Mouse (Mus musculus) midbrain, embryonic 12.5 days (tissue): ENCODE measurements around the gene Meis1. TPM values are rescaled to one million over a fixed set of nuclear protein-coding genes. Genes with fewer than 3 reads are reported as not detected.

Source experiments
- ATAC-seq: fragments of 200-750 bp; cut with Nextera tagmentation; 2 replicates; pipeline ENCODE4 v1.8.0; 2017; ENCODE audit warnings: low read depth, moderate TSS enrichment, moderate library complexity; ENCODE audit not compliant: low FRiP score
- H3K27ac ChIP-seq: fragments of 300-500 bp; sonication (generic); replicated peaks from 2 replicates; pipeline ENCODE4 v1.5.1; 2016; ENCODE audit warnings: mild to moderate bottlenecking
- H3K27me3 ChIP-seq: fragments of 300-500 bp; sonication (generic); 2 replicates; pipeline ENCODE4 v1.6.1; 2016; ENCODE audit warnings: mild to moderate bottlenecking
- H3K36me3 ChIP-seq: fragments of 300-500 bp; sonication (generic); 2 replicates; pipeline ENCODE4 v1.6.1; 2016
- H3K4me1 ChIP-seq: fragments of 300-500 bp; sonication (generic); 2 replicates; pipeline ENCODE4 v1.6.1; 2016
- H3K4me2 ChIP-seq: fragments of 300-500 bp; sonication (generic); replicated peaks from 2 replicates; pipeline ENCODE4 v1.6.1; 2016; ENCODE audit warnings: mild to moderate bottlenecking, moderate library complexity
- H3K4me3 ChIP-seq: fragments of 300-500 bp; sonication (generic); 2 replicates; pipeline ENCODE4 v1.5.1; 2016; ENCODE audit warnings: mild to moderate bottlenecking
- H3K9ac ChIP-seq: fragments of 300-500 bp; sonication (generic); replicated peaks from 2 replicates; pipeline ENCODE4 v1.6.1; 2016; ENCODE audit warnings: mild to moderate bottlenecking, moderate library complexity
- H3K9me3 ChIP-seq: fragments of 300-500 bp; sonication (generic); 2 replicates; pipeline ENCODE4 v1.6.1; 2016; ENCODE audit warnings: mild to moderate bottlenecking
- WGBS: fragments of 180-500 bp; shearing (Covaris S2); methylation state at CpG from one replicate; pipeline ENCODE4 v1.1.7; 2016; 5-methylcytosine and 5-hydroxymethylcytosine counted together
- polyA plus RNA-seq: library from polyadenylated mRNA; unstranded; fragments of >200 nt; fragmentation: Nextera tagmentation; extraction: Ambion mirVana; gene quantifications from 2 replicates; pipeline ENCODE4 v1.2.1, GENCODE M21; 2016

Meis1 gene
- polyA plus RNA-seq, 1 experiment from 2014 or later, result 44.8 TPM

DNA sequence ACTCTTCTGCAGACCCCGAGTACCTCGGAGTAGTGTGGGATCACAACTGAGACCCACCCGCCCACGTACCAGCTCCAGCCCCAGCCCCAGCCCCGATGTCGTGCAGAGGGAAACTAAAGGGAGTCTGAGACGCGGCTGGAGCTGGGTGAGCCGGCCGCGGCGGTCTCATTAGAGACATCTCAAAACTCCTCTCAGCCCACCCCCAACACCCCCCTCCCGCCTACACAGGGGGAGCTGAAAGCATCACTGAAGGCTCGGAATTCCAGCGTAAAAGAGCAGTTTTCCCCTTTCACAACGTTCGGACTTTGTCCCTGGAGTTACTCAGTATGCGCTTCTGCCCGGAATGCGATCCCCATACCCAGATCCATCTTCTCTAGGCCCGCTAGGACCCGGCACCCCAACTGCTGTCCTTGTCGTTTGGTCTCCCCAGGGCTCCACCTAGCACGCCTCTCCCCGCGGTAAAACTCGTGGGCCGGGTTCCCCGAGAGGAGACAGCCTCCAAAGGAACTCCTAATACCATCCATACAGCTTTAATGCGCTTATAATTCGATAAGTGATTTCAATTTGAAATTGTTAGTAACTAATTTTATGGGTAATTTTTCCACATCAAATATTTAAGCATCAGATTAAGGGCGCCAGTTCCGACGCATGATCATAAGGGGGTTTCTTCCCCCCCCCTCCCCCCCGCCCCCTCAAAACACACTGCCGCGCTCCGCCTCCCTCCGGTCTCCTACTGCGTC lies 141.7 kb downstream of the Meis1 start:
- H3K4me1 ChIP-seq, result peaks cover 58% of the 10 kb centered on the region
- H3K27ac ChIP-seq, result peak overlapping the region; percentile 92; the same call in 1 of the 2 replicates
- H3K9ac ChIP-seq, result peak overlapping the region; percentile 57; the same call in 1 of the 2 replicates
- peak; percentile 41 for ATAC-seq
- H3K36me3 ChIP-seq, result no peaks in the 10 kb centered on the region
- H3K9me3 ChIP-seq, result no peaks in the 10 kb centered on the region
- H3K4me2 ChIP-seq, result peak overlapping the region; percentile 71
- peaks cover 37% of the 10 kb centered on the region for H3K27me3 ChIP-seq
- under 1% methylated on average over 37 of the region's 40 CpGs for WGBS
- H3K4me3 ChIP-seq, result peak overlapping the region; percentile 44

DNA sequence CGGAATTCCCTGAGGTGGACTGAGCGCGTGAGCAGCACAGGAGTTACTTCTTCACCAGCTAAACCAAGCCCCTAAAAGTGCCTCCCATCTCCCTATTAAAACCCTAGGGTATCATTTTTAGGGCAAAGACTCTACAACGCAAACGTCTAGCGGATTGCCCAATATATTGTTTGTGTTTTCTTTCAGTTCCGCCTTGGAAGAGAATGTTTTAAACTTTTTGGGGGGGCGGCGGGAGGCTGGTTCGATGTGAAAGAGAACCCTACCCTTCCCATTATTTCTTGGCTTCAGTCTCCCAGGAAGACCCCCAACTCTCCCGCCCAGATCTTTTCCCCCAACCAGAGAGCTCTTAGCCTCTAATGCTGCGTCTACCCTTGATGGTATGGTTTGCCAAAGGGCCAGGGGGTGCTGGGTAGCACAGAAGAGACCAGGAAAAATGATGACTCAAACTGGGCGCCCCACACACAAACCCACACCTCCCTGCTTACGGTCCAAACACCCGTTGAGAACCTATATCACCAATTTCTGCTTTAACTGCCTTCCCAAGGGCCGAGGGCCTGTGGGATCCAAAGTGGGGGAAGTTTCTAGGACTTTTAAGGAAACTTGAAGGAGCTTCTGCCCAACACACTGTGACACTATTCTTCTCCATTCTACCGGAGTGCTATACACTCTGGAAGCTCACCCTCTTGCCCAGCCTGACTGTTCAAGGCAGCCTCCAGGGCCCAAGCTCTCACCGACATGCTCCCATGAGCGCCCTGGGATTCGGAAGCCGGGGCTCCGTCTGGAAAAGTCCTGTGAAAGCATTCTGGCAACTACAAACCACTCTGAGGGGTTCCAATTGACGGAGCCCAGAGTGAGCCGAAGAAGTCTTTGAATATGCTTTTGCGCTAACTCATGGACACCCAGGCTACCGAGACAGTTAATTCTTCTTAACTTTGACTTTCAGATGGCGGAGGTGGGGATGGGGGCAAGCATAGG lies 142.6 kb downstream of the Meis1 start:
- 2% methylated on average over 27 of the region's 27 CpGs for WGBS
- no peak for ATAC-seq

DNA sequence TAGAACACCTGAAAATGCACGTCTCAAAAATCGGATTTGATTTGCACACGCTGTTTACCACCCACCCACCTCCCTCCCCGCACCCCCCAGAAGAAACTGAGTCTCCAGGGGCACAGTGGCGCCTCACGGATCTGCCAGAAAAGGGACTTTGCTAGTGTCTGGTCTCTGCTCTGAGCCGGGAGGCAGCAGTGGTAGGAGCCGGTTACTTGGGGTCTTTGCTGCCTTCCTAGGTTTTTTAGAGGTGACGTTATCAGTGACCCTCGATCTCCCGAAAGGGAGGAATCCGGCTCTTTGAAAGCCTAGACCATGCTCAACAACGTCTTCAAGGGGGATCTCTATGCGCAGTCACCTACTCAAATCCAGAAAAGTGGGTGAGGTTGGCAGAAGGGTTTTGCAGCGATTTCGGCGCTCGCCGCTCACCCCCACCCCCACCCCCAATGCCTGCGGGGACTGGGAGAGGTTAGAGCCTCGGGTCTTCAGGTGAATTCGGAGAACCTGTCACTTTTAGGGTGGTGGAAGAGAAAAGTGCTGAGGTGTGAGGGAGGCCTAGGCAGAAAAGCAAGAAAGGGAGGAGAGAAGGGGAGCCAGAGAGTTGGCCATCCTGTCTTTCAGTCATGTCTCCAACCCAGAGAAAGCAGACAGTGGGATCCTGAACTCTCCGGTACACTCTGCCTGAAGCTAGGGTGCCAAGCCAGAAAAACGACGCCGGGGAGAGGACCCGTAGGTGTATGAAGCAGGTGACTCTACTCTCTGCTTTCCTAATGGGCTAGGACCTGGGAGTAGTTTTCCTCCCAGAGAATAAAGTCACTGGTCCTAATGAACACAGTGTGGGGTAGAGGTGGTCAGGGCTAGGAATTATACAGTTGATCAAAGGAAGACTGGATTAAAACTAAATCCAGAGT lies 143.5 kb downstream of the Meis1 start:
- Histone ChIP-seq H3K4me1 (peaks cover 57% of the 10 kb centered on the region), H3K27me3 (peaks cover 52% of the 10 kb centered on the region), H3K27ac (no peak overlapping the region), H3K9ac (0 out of 2 replicates have a peak overlapping the region, but pooled peaks have one; percentile 1), H3K36me3 (no peaks in the 10 kb centered on the region), H3K9me3 (no peaks in the 10 kb centered on the region), H3K4me3 (peak overlapping the region; percentile 6), H3K4me2 (peak overlapping the region; percentile 38)
- WGBS, result under 1% methylated on average over 27 of the region's 27 CpGs
- no peak for ATAC-seq

More for the DNA sequence above, 142.6 kb downstream of the Meis1 start:
- Histone ChIP-seq H3K4me3 (peak overlapping the region; percentile 44), H3K27me3 (peaks cover 45% of the 10 kb centered on the region), H3K4me2 (peak overlapping the region; percentile 71), H3K9me3 (no peaks in the 10 kb centered on the region), H3K27ac (no peak overlapping the region), H3K36me3 (no peaks in the 10 kb centered on the region), H3K9ac (peak overlapping the region; percentile 57; the same call in 1 of the 2 replicates), H3K4me1 (peaks cover 58% of the 10 kb centered on the region)

DNA sequence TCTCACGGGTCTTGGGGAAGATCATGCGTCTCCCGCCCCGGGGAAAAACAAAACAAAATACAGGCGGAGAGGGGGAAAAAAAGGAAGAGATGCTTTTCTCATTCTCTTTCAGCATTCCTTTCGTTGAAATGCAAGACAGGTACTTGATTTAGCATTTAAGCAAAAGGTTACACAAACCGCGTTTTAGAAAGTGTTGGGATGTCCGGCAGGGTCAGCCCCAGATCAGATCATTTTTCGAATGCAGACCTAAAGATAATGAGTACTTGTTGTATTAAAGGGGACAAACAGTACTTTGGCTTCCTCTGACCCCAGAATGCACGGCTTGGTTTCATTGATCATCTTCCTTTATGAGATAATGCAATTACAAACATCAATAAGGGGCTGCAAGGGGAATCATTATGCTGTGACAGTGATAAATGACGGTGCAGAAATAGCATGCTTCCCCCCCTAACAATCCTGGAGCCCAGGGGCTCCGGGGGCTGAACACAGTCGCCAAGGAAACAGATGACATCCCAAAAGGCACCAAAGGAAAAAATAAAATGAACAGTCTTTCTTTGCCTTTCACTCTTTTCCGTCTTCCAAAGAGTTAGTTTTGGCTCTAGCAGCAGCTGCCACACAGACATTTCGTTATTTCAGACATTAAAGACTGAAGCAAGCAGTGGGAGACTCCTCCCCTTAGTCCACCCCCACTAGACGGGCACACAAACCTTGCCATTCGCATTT lies 144.3 kb downstream of the Meis1 start:
- no peak for ATAC-seq
- H3K36me3 ChIP-seq, result no peaks in the 10 kb centered on the region
- 1% methylated on average over 18 of the region's 18 CpGs for WGBS
- no peaks in the 10 kb centered on the region for H3K9me3 ChIP-seq
- H3K4me2 ChIP-seq, result peak overlapping the region; percentile 38
- peak overlapping the region; percentile 6 for H3K4me3 ChIP-seq
- peaks cover 54% of the 10 kb centered on the region for H3K4me1 ChIP-seq
- H3K27ac ChIP-seq, result no peak overlapping the region
- peaks cover 60% of the 10 kb centered on the region for H3K27me3 ChIP-seq
- H3K9ac ChIP-seq, result 0 out of 2 replicates have a peak overlapping the region, but pooled peaks have one; percentile 1

DNA sequence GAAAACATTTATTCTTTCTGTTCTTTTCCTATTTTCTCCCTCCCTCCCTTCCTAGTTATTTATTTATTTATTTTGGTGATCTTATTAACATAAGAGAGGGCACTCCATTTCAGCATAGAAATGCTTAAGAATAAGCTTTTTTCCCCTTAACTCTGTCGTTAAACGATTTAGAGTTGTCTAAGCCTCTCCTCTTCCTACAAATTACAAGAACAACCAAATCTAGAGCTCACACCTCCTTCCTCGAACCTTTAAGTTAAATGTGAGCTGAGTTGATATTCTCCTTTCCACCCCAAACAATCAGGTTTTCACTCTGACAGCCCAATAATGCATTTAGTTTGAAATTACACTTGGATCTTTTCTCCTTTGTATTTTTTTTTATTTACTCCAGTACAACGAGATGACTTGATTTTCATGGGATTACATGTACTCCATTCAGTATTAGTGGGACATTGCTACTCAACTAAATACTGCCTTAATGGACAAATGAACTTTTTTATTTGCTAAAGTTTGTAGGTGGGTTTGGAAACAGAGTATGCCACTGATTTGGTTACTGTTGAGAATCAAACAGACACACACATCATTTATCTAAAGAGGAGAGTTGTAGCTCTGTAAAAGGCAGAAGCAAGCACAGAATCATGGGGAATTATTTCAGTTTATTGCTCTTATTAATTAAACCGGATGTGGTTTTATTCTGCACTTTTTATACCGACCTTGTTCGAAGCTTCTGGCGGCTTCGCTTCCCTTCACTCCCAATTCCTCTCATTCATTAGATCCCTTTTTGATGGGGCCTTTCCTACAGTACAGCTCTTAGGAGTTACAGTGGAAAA lies 145.1 kb downstream of the Meis1 start:
- no peak overlapping the region for H3K4me3 ChIP-seq
- 1% methylated on average over 9 of the region's 9 CpGs for WGBS
- H3K4me1 ChIP-seq, result peaks cover 46% of the 10 kb centered on the region
- H3K4me2 ChIP-seq, result peak overlapping the region; percentile 38; the same call in 1 of the 2 replicates
- no peak overlapping the region for H3K9ac ChIP-seq
- H3K27me3 ChIP-seq, result peaks cover 60% of the 10 kb centered on the region
- no peak overlapping the region for H3K27ac ChIP-seq
- H3K36me3 ChIP-seq, result no peaks in the 10 kb centered on the region
- no peaks in the 10 kb centered on the region for H3K9me3 ChIP-seq
- ATAC-seq, result no peak

DNA sequence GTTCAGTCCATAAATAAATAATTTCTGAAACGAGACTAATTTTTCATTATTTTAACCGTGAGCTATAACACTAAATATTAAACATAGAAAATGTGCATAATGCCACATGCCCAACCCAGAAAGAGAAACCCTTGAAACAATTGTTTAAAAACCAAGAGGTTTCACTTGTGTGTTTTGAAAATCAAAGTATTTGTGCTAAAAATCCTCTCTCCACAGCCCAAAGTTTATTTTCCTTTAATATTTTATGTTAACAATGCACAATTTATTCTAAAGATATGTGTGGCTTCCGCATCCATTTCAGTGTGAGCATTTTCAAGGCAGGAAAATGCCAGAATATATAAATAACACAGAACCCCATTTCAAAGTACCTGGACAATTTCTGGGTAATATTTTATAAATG lies 146.0 kb downstream of the Meis1 start:
- Histone ChIP-seq H3K9me3 (no peaks in the 10 kb centered on the region), H3K27me3 (peaks cover 63% of the 10 kb centered on the region), H3K36me3 (no peaks in the 10 kb centered on the region), H3K9ac (no peak overlapping the region), H3K4me1 (peaks cover 41% of the 10 kb centered on the region), H3K4me2 (no peak overlapping the region), H3K4me3 (no peak overlapping the region), H3K27ac (no peak overlapping the region)
- 8% methylated on average over 3 of the region's 3 CpGs for WGBS
- ATAC-seq, result no peak

DNA sequence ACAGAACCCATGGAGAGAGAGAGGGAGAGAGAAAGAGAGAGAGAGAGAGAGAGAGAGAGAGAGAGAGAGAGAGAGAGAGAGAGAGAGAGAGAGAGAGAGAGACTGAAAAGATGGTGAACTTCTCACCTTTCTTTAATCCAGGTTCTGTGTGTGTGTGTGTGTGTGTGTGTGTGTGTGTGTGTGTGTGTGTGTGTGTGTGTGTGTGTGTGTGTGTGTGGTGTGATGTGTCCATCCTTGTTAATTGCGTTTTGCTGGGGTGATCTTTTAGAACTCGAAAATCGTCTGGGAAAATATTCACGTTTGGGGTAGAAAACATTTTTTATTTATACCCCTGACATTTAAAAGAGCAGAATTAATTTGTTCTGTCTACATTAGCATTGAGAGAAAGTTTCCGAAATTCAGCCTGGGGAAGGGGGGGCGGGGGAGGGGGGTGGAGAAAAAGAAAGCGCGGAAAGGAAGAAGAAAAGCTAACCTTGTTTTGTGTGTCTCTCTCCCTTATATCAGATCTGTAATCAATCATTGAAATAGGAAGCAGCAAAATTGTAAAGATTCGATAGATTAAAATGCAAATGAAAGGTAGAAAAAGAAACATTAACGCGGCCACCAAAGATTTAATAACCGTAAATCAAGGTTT lies 146.6 kb downstream of the Meis1 start:
- 5% methylated on average over 12 of the region's 12 CpGs for WGBS
- Histone ChIP-seq H3K27me3 (peaks cover 66% of the 10 kb centered on the region), H3K4me2 (peak overlapping the region; percentile 57), H3K9me3 (no peaks in the 10 kb centered on the region), H3K9ac (no peak overlapping the region), H3K4me3 (peak overlapping the region; percentile 37; the same call in 1 of the 2 replicates), H3K36me3 (no peaks in the 10 kb centered on the region), H3K4me1 (peaks cover 40% of the 10 kb centered on the region), H3K27ac (no peak overlapping the region)
- no peak for ATAC-seq

DNA sequence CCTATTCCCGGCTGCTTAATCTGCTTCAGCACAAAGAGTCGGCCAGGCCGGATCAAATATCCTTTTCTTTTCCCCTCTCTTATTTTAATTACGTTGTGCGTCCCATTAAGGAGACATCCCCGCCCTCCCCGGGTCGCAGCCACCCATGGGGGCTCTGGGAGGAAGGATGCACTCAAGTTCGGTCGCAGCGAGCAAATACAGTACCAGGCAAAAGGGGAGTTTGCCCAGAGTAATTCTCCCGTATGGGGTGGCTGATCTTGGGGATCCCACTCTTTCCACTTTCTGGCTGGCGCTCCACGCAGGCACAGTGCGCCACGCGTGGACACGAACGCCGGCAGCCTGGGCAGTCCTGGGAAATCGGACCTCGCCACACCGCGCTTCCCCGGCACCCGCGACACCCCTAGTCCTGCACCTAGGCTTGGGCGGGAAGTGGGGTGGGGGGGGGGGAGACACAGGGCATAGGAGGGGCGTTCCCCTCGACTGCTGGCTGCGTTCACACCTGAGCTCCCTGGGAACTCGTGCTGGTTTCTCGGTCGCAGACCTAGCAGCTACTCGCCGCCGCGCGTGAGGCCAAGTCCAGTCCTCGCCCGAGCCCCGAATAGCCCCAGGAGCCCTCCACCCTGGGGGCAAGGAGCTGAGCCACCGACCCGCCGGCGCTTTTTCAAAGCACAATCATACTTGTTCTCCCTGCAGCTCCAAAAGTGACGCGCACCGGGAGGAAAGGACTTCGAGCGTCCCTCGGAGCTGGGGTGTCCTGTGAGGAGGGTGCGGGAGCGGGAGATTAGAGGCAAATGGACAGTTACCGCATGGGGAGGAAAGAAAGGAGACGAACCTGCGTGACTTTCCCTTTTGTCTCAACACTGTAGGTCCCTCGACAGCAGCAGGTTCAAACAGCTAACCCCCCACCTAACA lies 147.4 kb downstream of the Meis1 start:
- H3K4me1 ChIP-seq, result peaks cover 35% of the 10 kb centered on the region
- under 1% methylated on average over 58 of the region's 58 CpGs for WGBS
- ATAC-seq, result peak; percentile 55; the same call in 1 of the 2 replicates
- no peak overlapping the region for H3K27ac ChIP-seq
- H3K9me3 ChIP-seq, result no peaks in the 10 kb centered on the region
- peak overlapping the region; percentile 22; the same call in 1 of the 2 replicates for H3K9ac ChIP-seq
- H3K36me3 ChIP-seq, result no peaks in the 10 kb centered on the region
- H3K27me3 ChIP-seq, result peaks cover 59% of the 10 kb centered on the region
- peak overlapping the region; percentile 37 for H3K4me3 ChIP-seq
- H3K4me2 ChIP-seq, result peak overlapping the region; percentile 57
